Mouse (Mus musculus) thymus, postnatal 4 days (tissue): ENCODE data around the gene Rptor.

Source experiments
- DNase-seq: peaks from one replicate; pipeline ENCODE4 v3.0.0; 2021

The Rptor gene

GRCm38 (mm10) chr11:119602763-119603526, at the start of gene Rptor:
Rptor (plus strand) TSS chr11:119602905.
- DNase-seq: peak; percentile 98

GRCm38 (mm10) chr11:119554706-119555105, 48.0 kb upstream of the Rptor start:
- no peak for DNase-seq

- no peak for DNase-seq
These were observed 47.5 kb upstream of the Rptor start for GRCm38 (mm10) chr11:119555170-119555569.

GRCm38 (mm10) chr11:119557940-119558869, 44.5 kb upstream of the Rptor start:
- no peak for DNase-seq

GRCm38 (mm10) chr11:119558870-119559610, 43.7 kb upstream of the Rptor start:
- DNase-seq: no peak

- DNase-seq: no peak
These were observed 40.4 kb upstream of the Rptor start for GRCm38 (mm10) chr11:119562286-119562685.

GRCm38 (mm10) chr11:119563166-119563565, 39.5 kb upstream of the Rptor start:
- no peak for DNase-seq

- DNase-seq: no peak
These were observed 38.3 kb upstream of the Rptor start for GRCm38 (mm10) chr11:119564383-119564782.

GRCm38 (mm10) chr11:119565021-119565420, 37.7 kb upstream of the Rptor start:
- no peak for DNase-seq

- DNase-seq: peak; percentile 35
These were observed 37.0 kb upstream of the Rptor start for GRCm38 (mm10) chr11:119565684-119566083.

GRCm38 (mm10) chr11:119566188-119566587, 36.5 kb upstream of the Rptor start:
- no peak for DNase-seq

GRCm38 (mm10) chr11:119572316-119573010, 30.2 kb upstream of the Rptor start:
- no peak for DNase-seq

- DNase-seq: no peak
These were observed 25.9 kb upstream of the Rptor start for GRCm38 (mm10) chr11:119576855-119577254.

- no peak for DNase-seq
These were observed 25.0 kb upstream of the Rptor start for GRCm38 (mm10) chr11:119577721-119578120.

- no peak for DNase-seq
These were observed 16.2 kb upstream of the Rptor start for GRCm38 (mm10) chr11:119586511-119586910.

- DNase-seq: peak; percentile 46
These were observed 15.6 kb upstream of the Rptor start for GRCm38 (mm10) chr11:119587112-119587511.

- DNase-seq: no peak
These were observed 13.5 kb upstream of the Rptor start for GRCm38 (mm10) chr11:119589242-119589641.

GRCm38 (mm10) chr11:119593966-119594365, 8.7 kb upstream of the Rptor start:
- DNase-seq: peak; percentile 40

- DNase-seq: no peak
These were observed 3.8 kb upstream of the Rptor start for GRCm38 (mm10) chr11:119598856-119599255.

- DNase-seq: no peak
These were observed 2.4 kb upstream of the Rptor start for GRCm38 (mm10) chr11:119600286-119600685.

GRCm38 (mm10) chr11:119602177-119602700, 466 bp upstream of the Rptor start:
- DNase-seq: no peak

GRCm38 (mm10) chr11:119603527-119603905, 811 bp downstream of the Rptor start:
- no peak for DNase-seq
